Mouse (Mus musculus): ENCODE measurements around the gene Dusp1. TPM values are rescaled to one million over a fixed set of nuclear protein-coding genes. Genes with fewer than 3 reads are reported as not detected.

The Dusp1 gene
- total and polyA plus RNA-seq, 3 experiments: 3.5 to 9.9 (median 5.6) TPM

DNA sequence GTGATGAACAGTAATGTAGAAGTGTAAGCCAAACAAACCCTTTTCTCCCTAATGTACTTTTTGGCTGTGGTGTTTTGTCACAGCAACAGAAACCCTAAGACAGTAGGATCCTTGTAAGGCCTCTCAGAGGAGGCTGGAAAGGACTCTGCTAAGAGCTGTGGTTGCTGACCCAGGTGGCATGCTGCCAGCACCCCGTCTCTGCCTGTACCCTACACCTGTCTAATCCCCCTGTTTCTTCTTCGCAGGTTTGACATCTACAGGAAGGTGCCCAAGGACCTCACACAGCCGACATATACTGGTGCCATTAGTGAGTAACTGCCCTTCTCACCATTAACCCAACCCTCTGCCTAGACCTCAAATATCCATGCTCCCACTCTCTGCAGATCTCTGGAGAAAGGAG lies 46.4 kb upstream of the Dusp1 start:
- Histone ChIP-seq H3K9me3 (replicated peaks; ENCODE audit: low read length) (no peaks in the 10 kb centered on the region), H3K79me2 (replicated peaks; ENCODE audit: control insufficient read depth, extremely low read depth, insufficient read depth, poor library complexity, severe bottlenecking) (peaks cover 4% of the 10 kb centered on the region; the same call in 1 of the 2 replicates), H3K27ac (ENCODE audit: insufficient read depth, low read depth) (peak overlapping the region; percentile 25), H3K27me3 (replicated peaks) (no peaks in the 10 kb centered on the region), H3K36me3 (replicated peaks in 1 of 2; ENCODE audit: control insufficient read depth in 1 of 2, insufficient read depth in 1 of 2, low read length in 1 of 2) (peaks cover 35 to 88% of the 10 kb centered on the region in 2 experiments), H3K4me3 (replicated peaks in 1 of 3; ENCODE audit: low read depth in 2 of 3, low read length in 2 of 3, poor library complexity in 1 of 3) (no peak overlapping the region), H3K4me2 (ENCODE audit: insufficient read depth, low read depth, poor library complexity, severe bottlenecking) (no peak overlapping the region), H3K4me1 (ENCODE audit: control insufficient read depth in 1 of 2, insufficient read depth in 2 of 2) (peaks cover 29 to 59% of the 10 kb centered on the region in 2 experiments), H3K9ac (ENCODE audit: insufficient read depth, low read depth) (no peak overlapping the region)
- dilution Hi-C loops (cut with MboI; ENCODE audit: extremely low pct_ligation_motif_present, extremely low pct_unique_long_range_greater_than_20kb, low sequenced_read_pairs): no loop called here
- TF ChIP-seq MEF2A (IDR thresholded peaks at IDR 0.05; ENCODE audit: borderline replicate concordance, low read depth, low read length) (no peak), MAZ (IDR thresholded peaks at IDR 0.05; ENCODE audit: low read depth, low read length) (no peak), POLR2AphosphoS2 (IDR thresholded peaks at IDR 0.05; ENCODE audit: low read depth, low read length) (no peak), ZMIZ1 (IDR thresholded peaks at IDR 0.05; ENCODE audit: low read depth, low read length) (no peak)
- no peak for DNase-seq (ENCODE audit: extremely low read depth)
- in situ Hi-C loops (cut with MboI; ENCODE audit: low pct_ligation_motif_present, low pct_unique_long_range_greater_than_20kb, low sequenced_read_pairs): no loop called here

DNA sequence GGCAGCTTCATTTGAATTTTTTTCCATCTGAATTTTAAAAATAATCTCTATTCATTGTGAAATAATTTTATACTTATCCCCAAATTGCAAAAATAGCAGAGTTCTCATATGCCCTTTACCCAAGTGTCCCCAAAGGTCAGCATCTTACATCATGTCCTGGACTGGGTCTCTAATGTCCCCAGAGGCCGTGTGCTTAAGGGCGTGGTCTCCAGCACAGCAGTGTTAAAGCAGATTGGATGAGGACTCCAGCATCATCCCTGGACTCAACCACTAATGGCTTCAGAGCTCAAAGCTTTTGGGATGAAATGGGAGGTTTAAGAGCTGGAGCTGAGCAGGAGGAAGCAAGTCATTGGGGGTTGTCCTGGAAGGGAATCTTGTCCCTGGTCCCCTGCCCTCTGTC lies 44.6 kb upstream of the Dusp1 start:
- no peak for TF ChIP-seq MAZ (IDR thresholded peaks at IDR 0.05; ENCODE audit: low read depth, low read length)
- no peak for TF ChIP-seq EP300 (IDR thresholded peaks at IDR 0.05; ENCODE audit: low read length)
- dilution Hi-C loops (cut with MboI; ENCODE audit: extremely low pct_ligation_motif_present, extremely low pct_unique_long_range_greater_than_20kb, low sequenced_read_pairs): no loop called here

DNA sequence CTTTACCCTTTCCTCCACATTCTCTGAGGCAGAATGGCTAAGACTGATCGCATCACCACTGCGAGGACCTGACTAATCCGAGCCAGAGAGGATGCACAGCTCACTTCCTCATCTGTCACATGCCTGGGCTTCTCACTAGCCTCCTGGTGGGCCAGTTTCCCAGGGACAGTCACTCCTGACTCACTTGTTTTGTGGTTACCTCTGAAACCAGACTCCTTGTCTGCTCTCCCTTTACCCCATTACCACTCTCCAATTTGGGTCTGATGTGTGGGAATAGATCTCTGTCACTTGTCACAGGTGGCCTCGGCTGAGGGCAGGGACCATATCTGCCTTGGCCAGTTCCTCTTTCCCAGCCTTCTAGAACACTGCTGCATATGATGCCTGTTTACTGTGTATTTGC lies 43.7 kb upstream of the Dusp1 start:
- Histone ChIP-seq H3K4me3 (replicated peaks in 1 of 3; ENCODE audit: low read depth in 2 of 3, low read length in 2 of 3, poor library complexity in 1 of 3) (peak overlapping the region in 1 of 3 experiments; percentile 2), H3K4me2 (ENCODE audit: insufficient read depth, low read depth, poor library complexity, severe bottlenecking) (no peak overlapping the region), H3K27me3 (replicated peaks) (no peaks in the 10 kb centered on the region), H3K27ac (ENCODE audit: insufficient read depth, low read depth) (peak overlapping the region; percentile 76), H3K79me2 (replicated peaks; ENCODE audit: control insufficient read depth, extremely low read depth, insufficient read depth, poor library complexity, severe bottlenecking) (peaks cover 4% of the 10 kb centered on the region), H3K9me3 (replicated peaks; ENCODE audit: low read length) (no peaks in the 10 kb centered on the region), H3K9ac (ENCODE audit: insufficient read depth, low read depth) (no peak overlapping the region), H3K36me3 (replicated peaks in 1 of 2; ENCODE audit: control insufficient read depth in 1 of 2, insufficient read depth in 1 of 2, low read length in 1 of 2) (peaks cover 21 to 91% of the 10 kb centered on the region in 2 experiments), H3K4me1 (ENCODE audit: control insufficient read depth in 1 of 2, insufficient read depth in 2 of 2) (peaks cover 51 to 85% of the 10 kb centered on the region in 2 experiments)
- dilution Hi-C loops (cut with MboI; ENCODE audit: extremely low pct_ligation_motif_present, extremely low pct_unique_long_range_greater_than_20kb, low sequenced_read_pairs): no loop called here
- in situ Hi-C loops (cut with MboI; ENCODE audit: low pct_ligation_motif_present, low pct_unique_long_range_greater_than_20kb, low sequenced_read_pairs): no loop called here
- DNase-seq (ENCODE audit: extremely low read depth): peak; percentile 81
- TF ChIP-seq ETS1 (conservative IDR thresholded peaks at IDR 0.05; ENCODE audit: low read depth, low read length) (peak; percentile 87), IRF4 (IDR thresholded peaks at IDR 0.05; ENCODE audit: low read depth, low read length) (peak; percentile 68), MEF2A (IDR thresholded peaks at IDR 0.05; ENCODE audit: borderline replicate concordance, low read depth, low read length) (no peak), E2F4 (IDR thresholded peaks at IDR 0.05; ENCODE audit: insufficient replicate concordance, low read depth, low read length) (no peak), USF1 (IDR thresholded peaks at IDR 0.05; ENCODE audit: low read depth, low read length) (peak; percentile 12; the same call in 1 of the 2 replicates), MYC (IDR thresholded peaks at IDR 0.05; ENCODE audit: low read depth, low read length) (0 out of 2 replicates have a peak, but pooled peaks have one; percentile 7), TCF12 (IDR thresholded peaks at IDR 0.05; ENCODE audit: low read depth, low read length) (peak; percentile 19; the same call in 1 of the 2 replicates), PAX5 (IDR thresholded peaks at IDR 0.05; ENCODE audit: low read length) (no peak), ELF1 (IDR thresholded peaks at IDR 0.05; ENCODE audit: low read depth, low read length) (peak; percentile 47), BHLHE40 (IDR thresholded peaks at IDR 0.05; ENCODE audit: low read depth, low read length) (peak; percentile 93), EP300 (IDR thresholded peaks at IDR 0.05; ENCODE audit: low read length) (0 out of 2 replicates have a peak, but pooled peaks have one; percentile 50), MAX (IDR thresholded peaks at IDR 0.05; ENCODE audit: low read length) (0 out of 2 replicates have a peak, but pooled peaks have one; percentile 58)

More for the DNA sequence above, 44.6 kb upstream of the Dusp1 start:
- in situ Hi-C loops (cut with MboI; ENCODE audit: low pct_ligation_motif_present, low pct_unique_long_range_greater_than_20kb, low sequenced_read_pairs): no loop called here
- H3K9me3 ChIP-seq (replicated peaks; ENCODE audit: low read length): no peaks in the 10 kb centered on the region
- H3K27ac ChIP-seq (ENCODE audit: insufficient read depth, low read depth): no peak overlapping the region
- no peak overlapping the region for H3K4me3 ChIP-seq (replicated peaks in 1 of 3; ENCODE audit: low read depth in 2 of 3, low read length in 2 of 3, poor library complexity in 1 of 3)
- peaks cover 4% of the 10 kb centered on the region for H3K79me2 ChIP-seq (replicated peaks; ENCODE audit: control insufficient read depth, extremely low read depth, insufficient read depth, poor library complexity, severe bottlenecking)
- H3K4me1 ChIP-seq (ENCODE audit: control insufficient read depth in 1 of 2, insufficient read depth in 2 of 2): peaks cover 43 to 76% of the 10 kb centered on the region in 2 experiments
- no peak for DNase-seq (ENCODE audit: extremely low read depth)
- H3K36me3 ChIP-seq (replicated peaks in 1 of 2; ENCODE audit: control insufficient read depth in 1 of 2, insufficient read depth in 1 of 2, low read length in 1 of 2): peaks cover 28 to 91% of the 10 kb centered on the region in 2 experiments
- no peaks in the 10 kb centered on the region for H3K27me3 ChIP-seq (replicated peaks)
- H3K4me2 ChIP-seq (ENCODE audit: insufficient read depth, low read depth, poor library complexity, severe bottlenecking): no peak overlapping the region
- H3K9ac ChIP-seq (ENCODE audit: insufficient read depth, low read depth): no peak overlapping the region
